Mouse (Mus musculus): ENCODE measurements around the gene Gpr160.
"Not testable (repeated sequence)": the region's sequence is repeated elsewhere in the genome, so short reads cannot be mapped to it uniquely, and the experiment has no call there.

- not testable (repeated sequence) for TF ChIP-seq GATA1, TAL1 (IDR thresholded peaks at IDR 0.05; ENCODE audit: low read length)
These were observed 3.8 kb downstream of the Gpr160 start for GRCm38 (mm10) chr3:30859599-30859998.

Data from erythroblast, embryonic 14.5 days (primary cell).